Mouse (Mus musculus) induced T-regulatory cell, adult 2 months (primary cell): Measurements from ENCODE around the gene Gucy2g.
"Not testable (repeated sequence)": the region's sequence is repeated elsewhere in the genome, so short reads cannot be mapped to it uniquely, and the experiment has no call there.

ENCODE experiments used
- DNase-seq: peaks from one replicate; pipeline ENCODE4 v3.0.0-alpha.2; 2012; ENCODE audit warnings: low read depth

Gene Gucy2g

DNA sequence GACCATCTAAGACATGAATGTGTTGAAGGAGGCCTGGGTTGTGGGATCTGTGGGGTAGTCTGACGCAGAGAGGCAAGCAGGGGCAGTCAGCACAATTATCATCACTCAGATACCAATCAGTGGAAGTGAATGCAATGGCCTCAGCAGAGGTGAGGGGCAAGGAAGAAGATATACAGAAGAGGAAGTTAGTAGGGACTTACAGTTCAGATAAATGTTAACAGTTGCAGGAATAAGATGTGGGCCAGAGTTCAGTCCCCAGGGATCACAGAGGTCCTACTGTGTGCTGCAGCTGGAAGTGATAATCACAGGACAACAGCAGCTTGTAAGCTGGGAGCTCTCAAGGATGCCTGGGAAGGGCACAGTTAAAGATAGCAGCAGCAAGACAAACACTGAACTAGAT lies 76.9 kb downstream of the Gucy2g start:
- no peak for DNase-seq

DNA sequence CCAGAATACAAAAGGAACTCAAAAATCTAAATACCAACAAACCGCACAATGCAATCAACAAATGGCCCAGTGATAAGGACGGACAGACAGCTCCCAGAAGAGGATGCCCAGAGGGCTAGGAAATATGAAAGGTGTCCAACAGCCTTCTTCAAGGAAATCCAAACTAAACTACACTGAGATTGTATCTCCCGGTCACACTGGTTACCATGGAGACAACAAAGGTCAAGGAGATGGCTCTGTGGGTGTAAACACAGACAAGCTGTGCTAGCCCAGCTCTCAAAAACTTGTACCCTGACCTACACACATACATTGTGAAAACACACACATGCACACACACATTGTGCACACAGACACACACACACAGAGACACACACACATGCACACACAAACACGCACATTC lies 78.8 kb downstream of the Gucy2g start:
- DNase-seq = no peak

DNA sequence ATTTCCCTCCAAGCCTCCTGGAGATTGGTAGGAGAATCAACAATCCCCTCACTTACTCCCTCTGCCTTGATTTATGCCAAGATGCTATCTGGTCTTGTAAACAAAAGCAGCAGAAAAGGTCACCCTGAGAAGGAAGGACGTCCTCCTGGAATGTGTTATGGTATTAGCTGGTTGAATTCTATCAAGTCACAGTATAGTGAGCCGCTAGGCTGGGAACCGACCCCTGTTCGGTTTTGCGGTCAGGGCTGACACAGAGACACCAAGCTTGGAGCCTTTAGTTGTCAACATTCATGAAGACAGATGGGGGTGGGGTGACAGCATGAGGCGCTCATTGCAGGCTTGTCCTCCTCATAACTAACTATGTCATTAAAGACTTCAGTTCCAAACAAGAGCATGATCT lies 81.2 kb downstream of the Gucy2g start:
- no peak for DNase-seq

DNA sequence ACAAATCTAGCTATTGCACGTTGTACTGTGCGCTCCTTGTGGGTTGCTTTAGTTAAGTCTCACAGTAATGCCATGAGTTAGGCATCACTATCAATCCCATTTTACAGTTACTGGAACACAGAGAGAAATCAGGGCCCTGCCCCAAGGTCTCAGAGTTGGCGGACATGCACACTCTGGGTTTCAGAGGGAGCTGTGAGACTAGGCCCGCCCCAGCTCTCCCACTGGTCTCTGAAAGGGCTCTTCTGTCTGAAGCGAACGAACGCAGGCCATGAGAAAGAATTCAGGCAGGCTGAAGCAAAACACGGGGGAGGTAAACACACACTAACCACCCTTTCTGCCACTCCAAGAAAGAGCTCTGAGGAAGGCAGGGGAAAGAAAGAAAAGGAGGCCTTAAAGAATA lies 82.4 kb downstream of the Gucy2g start:
- no peak for DNase-seq

DNA sequence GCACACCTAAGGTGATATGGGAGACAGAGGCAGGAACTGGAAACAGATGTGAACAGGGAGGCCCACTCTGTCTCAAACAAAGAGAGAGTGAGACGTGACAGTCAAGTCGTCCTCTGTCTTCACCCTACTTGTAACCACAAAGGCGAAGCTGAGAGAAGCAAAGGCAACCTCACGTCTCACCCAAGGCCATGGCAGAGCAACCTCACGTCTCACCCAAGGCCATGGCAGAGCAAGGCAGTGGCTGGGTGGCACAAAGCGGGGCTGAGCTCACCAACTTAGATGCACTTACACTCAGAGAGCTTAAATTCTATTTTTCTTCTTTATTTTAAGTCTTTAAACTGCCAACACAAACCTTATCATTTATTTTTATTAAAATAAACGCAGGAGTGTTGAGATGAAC lies 84.0 kb downstream of the Gucy2g start:
- DNase-seq = no peak

DNA sequence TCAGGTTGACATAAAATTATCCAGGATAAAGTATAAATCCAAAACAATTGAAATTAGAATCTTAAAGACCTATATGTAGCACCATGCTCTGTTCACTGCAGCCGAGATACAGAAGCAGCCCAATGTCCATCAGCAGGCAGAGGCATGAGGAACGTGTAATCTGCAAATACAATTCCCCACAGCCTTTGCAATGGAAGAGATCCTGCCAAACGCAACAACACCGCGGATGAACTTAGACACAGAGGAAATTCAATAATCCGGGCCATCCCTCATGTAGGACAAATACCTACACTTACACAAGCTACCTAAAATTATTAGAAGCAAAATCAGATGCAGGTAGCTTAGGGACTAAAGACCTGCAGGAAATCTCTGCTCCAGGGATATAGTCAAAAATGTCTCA lies 88.1 kb downstream of the Gucy2g start:
- no peak for DNase-seq

DNA sequence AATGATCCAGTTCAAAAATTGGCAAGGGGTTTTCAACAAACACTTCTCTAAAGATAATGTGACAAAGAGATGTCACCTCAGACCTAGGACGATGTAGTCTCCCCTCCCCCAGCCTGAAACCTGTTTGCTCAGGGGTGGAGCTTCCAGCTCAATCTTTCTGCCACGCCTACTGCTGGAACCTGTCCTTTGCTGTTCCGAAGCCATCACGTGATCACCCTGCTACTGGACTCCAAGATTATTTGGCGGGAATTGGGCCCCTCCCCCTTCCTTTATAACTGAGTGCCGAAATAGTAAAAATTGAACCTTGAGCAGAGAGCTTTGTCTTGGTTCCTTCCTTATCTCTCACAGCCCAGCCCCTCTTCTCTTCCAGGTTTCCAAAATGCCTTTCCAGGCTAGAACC lies 88.8 kb downstream of the Gucy2g start:
- not testable (repeated sequence) for DNase-seq

DNA sequence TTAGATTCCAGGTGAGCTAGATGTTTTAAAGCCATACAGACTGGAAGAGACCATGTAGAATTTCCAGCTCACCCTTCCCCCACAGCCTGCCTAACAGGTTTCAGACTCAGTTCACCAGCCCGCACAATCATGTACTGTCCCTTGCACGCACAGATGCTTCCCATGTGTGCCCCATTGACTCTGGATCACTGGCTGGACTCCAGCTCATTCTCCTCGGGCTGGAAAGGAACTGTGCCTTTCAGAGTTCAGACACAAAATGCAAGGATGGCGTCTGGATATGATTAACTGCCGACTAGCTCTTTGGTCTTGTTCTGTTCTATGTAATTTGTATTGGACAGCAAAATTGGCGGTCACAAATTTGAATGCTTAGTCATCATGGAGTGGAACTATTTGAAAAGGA lies 91.4 kb downstream of the Gucy2g start:
- no peak for DNase-seq

DNA sequence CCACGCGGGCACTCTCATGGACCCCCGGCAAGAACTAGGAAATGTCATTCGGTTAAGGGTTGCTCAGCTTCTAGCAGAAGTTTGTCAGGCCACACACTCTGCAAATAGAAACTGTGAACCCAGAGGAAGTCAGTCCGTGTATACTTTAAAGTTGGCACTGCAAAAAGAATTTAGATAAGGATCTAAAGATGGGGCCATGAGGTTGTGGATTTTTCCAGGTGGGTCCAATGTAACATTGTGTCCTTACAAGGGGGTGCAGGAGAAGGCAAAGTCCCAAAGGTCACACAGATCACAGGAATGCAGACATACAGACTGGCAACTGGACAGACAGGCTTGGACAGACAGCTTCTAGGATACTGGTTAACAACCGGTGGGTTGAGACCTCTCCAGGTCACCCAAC lies 92.9 kb downstream of the Gucy2g start:
- DNase-seq = no peak
